8 mouse cellular contexts compared by ENCODE assay signal in genomic region chr2:152143279-152144157, GRCm38 (mm10). TPM values are rescaled to one million over a fixed set of nuclear protein-coding genes. Genes with fewer than 3 reads are reported as not detected.
DNase-seq lines count a peak whose midpoint lies in the region; ATAC-seq and TF ChIP-seq lines count a peak whose summit lies in the region.

TSS of gene Tcf15 (plus strand) at chr2:152143561.

- TF ChIP-seq POLR2A in heart, adult 2 months (IDR thresholded peaks at IDR 0.05; ENCODE audit: insufficient read depth, low read depth, low read length): peak; percentile 95
- no peak for TF ChIP-seq POLR2A in lung, adult 2 months (IDR thresholded peaks at IDR 0.05; ENCODE audit: borderline replicate concordance, extremely low read depth, low read depth, low read length)

- DNase-seq in embryo, embryonic 11 days: peak; percentile 89
- peak; percentile 87 to 89 for DNase-seq in heart, adult 2 months
- DNase-seq in kidney, adult 11 months: peak; percentile 45
- DNase-seq in lung, adult 2 months: peak; percentile 38
- DNase-seq in ovary, postnatal 36 days (ENCODE audit: low spot score): peak; percentile 61
- no peak for DNase-seq in left cerebral cortex, postnatal 25 days (ENCODE audit: low spot score in 2 of 2)

- ATAC-seq in erythroblast, adult 5-6 weeks (replicated peaks; ENCODE audit: low FRiP score, poor library complexity, severe bottlenecking): no peak

- no peak for TF ChIP-seq CTCF in heart, adult 2 months (IDR thresholded peaks at IDR 0.05)
- no peak for TF ChIP-seq CTCF in lung, adult 2 months (IDR thresholded peaks at IDR 0.05; ENCODE audit: insufficient read depth, low read length)

- TF ChIP-seq EP300 in heart, adult 2 months (IDR thresholded peaks at IDR 0.05; ENCODE audit: insufficient read depth, low read depth, low read length): no peak

- peak within 1 kb of the TSS; percentile 88 for H3K27ac ChIP-seq in heart, adult 2 months

- 1% methylated on average over 118 of the region's 118 CpGs for WGBS in heart, adult 2 months
- WGBS in lung, adult 2 months: 1% methylated on average over 101 of the region's 118 CpGs

- peak within 1 kb of the TSS; percentile 59 for H3K4me3 ChIP-seq in erythroblast, embryonic 14.5 days (replicated peaks)
- peak within 1 kb of the TSS; percentile 67 for H3K4me3 ChIP-seq in heart, adult 2 months
- H3K4me3 ChIP-seq in lung, adult 2 months (replicated peaks; ENCODE audit: extremely low read depth, low read depth, low read length): peak within 1 kb of the TSS; percentile 53

- peak within 1 kb of the TSS; percentile 99 for H3K9ac ChIP-seq in heart, adult 2 months (ENCODE audit: low read depth, low read length)

- peaks cover 16% of the 10 kb centered on the region for H3K4me1 ChIP-seq in erythroblast, embryonic 14.5 days (ENCODE audit: control insufficient read depth)
- H3K4me1 ChIP-seq in heart, adult 2 months (ENCODE audit: control insufficient read depth, insufficient read depth, low read length): no peaks in the 10 kb centered on the region
- peaks cover 9% of the 10 kb centered on the region for H3K4me1 ChIP-seq in lung, adult 2 months (ENCODE audit: control insufficient read depth, insufficient read depth, low read length)

- H3K27me3 ChIP-seq in erythroblast, embryonic 14.5 days (ENCODE audit: control insufficient read depth): peaks cover 73% of the 10 kb centered on the region
- peaks cover 5% of the 10 kb centered on the region for H3K27me3 ChIP-seq in heart, adult 2 months (ENCODE audit: control insufficient read depth, insufficient read depth, low read length)

- peaks cover 4% of the 10 kb centered on the region; the same call in 1 of the 2 replicates for H3K9me3 ChIP-seq in erythroblast, embryonic 14.5 days (ENCODE audit: control insufficient read depth, low read length)

- intact Hi-C loops in heart, adult 2 months (cut with DNase I): loop anchor here (2.0 kb wide), 3 partner anchors 31 to 53 kb away; no protein-coding TSS in a partner anchor
- intact Hi-C loops in left cerebral cortex, postnatal 25 days (cut with DNase I): no loop called here

- peaks cover 6% of the 10 kb centered on the region for H3K79me2 ChIP-seq in heart, adult 2 months (replicated peaks; ENCODE audit: control insufficient read depth, insufficient read depth, low read length)

- no peaks in the 10 kb centered on the region for H3K36me3 ChIP-seq in erythroblast, embryonic 14.5 days (ENCODE audit: control insufficient read depth)
- peaks cover under 1% of the 10 kb centered on the region; the same call in 1 of the 2 replicates for H3K36me3 ChIP-seq in heart, adult 2 months (ENCODE audit: control insufficient read depth, insufficient read depth, low read length)

RNA-seq across cellular contexts. Expression of gene Tcf15, which starts in this region (rescaled TPM):
- 0.21 and 0.42 TPM in 2 replicates for polyA plus RNA-seq in erythroblast, embryonic 14.5 days (2012)
- total RNA-seq in erythroblast, adult 5-6 weeks (2015; ENCODE audit: low replicate concordance): not detected in 2 replicates
- total RNA-seq in erythroblast, adult 5-6 weeks (2017; ENCODE audit: low replicate concordance): not detected in 2 replicates
- 10 to 100 TPM; 26.7 to 32.1 TPM for total RNA-seq in heart, adult 2 months (2021)
- 21.2 and 25.9 TPM in 2 replicates for polyA plus RNA-seq in heart, adult 2 months (2012; rRNA removed)
- polyA plus RNA-seq in lung, adult 2 months (2012; rRNA removed): 2.4 and 5.5 TPM in 2 replicates
- 1 to 10 TPM in 1 of 2 experiments, under 1 TPM in 1; 0.76 to 1.1 TPM for total RNA-seq in left cerebral cortex, postnatal 25 days (2021)

Comparison
In these comparisons a context has a peak if more than half of its experiments do, and no peak if none do; other contexts are left out.
1. RNA of gene Tcf15 (total RNA-seq): 26.7 to 32.1 TPM in heart, adult 2 months; 0.76 to 1.1 TPM in left cerebral cortex, postnatal 25 days and not detected in erythroblast, adult 5-6 weeks; every median in the first group is over 10 times any median in the second.
2. DNase-seq: peak in embryo, embryonic 11 days (single experiment), heart, adult 2 months (2 of 2), kidney, adult 11 months (single experiment), lung, adult 2 months (single experiment) and ovary, postnatal 36 days (single experiment); none in left cerebral cortex, postnatal 25 days (0 of 2).
3. Peak in every context shown above with its lines, with median percentiles within 50 percentile points of each other: H3K4me3 ChIP-seq.